Mouse (Mus musculus) large intestine, adult 2 months (tissue): Measurements from ENCODE around the gene Olfr1002. TPM values are rescaled to one million over a fixed set of nuclear protein-coding genes. Genes with fewer than 3 reads are reported as not detected.
"Not testable (repeated sequence)": the region's sequence is repeated elsewhere in the genome, so short reads cannot be mapped to it uniquely, and the experiment has no call there.

Experiments
- DNase-seq: peaks from one replicate; pipeline ENCODE4 v3.0.0-alpha.2; 2012; ENCODE audit warnings: low read depth, low spot score
- WGBS: fragments of 180-500 bp; shearing (Covaris S2); methylation state at CpG from one replicate; pipeline ENCODE4 v1.1.7; 2018; 5-methylcytosine and 5-hydroxymethylcytosine counted together
- polyA plus RNA-seq: library from polyadenylated mRNA; depleted of rRNA; stranded (reverse); fragments of >200 nt; gene quantifications from 2 replicates; pipeline ENCODE4 v1.2.3, GENCODE M21; 2012; rRNA removed

Olfr1002 gene
- not detected in 2 replicates for polyA plus RNA-seq

- no peak for DNase-seq
- WGBS: 84% methylated on average over 1 of the region's 1 CpGs
Measured at GRCm38 (mm10) chr2:85650604-85651003, at the start of gene Olfr1002. Gene Olfr1002, minus strand, starts transcription at chr2:85650704.

GRCm38 (mm10) chr2:85689131-85689530 lies 38.6 kb upstream of the Olfr1002 start, which contains the start of gene Olfr1008:
Gene Olfr1008, plus strand, starts transcription at chr2:85689431.
- DNase-seq: no peak

GRCm38 (mm10) chr2:85678667-85679066 lies 28.2 kb upstream of the Olfr1002 start, which contains the start of gene Olfr1006:
Gene Olfr1006, minus strand, starts transcription at chr2:85678767.
- no peak for DNase-seq

- not testable (repeated sequence) for DNase-seq
Measured at GRCm38 (mm10) chr2:85664355-85664754, 13.9 kb upstream of the Olfr1002 start, which contains the start of gene Olfr154. Gene Olfr154, minus strand, starts transcription at chr2:85664455.

GRCm38 (mm10) chr2:85611803-85612202 lies 38.7 kb downstream of the Olfr1002 start, which contains the start of gene Olfr1000:
Gene Olfr1000, minus strand, starts transcription at chr2:85611903.
- WGBS: 17% methylated on average over 1 of the region's 1 CpGs
- no peak for DNase-seq

Other genes with a start within 250 kb of the Olfr1002 start
- not detected in 2 replicates for gene Olfr992, start 241.2 kb downstream of the Olfr1002 start, polyA plus RNA-seq
- not detected in 2 replicates for gene Olfr993, start 235.8 kb downstream of the Olfr1002 start, polyA plus RNA-seq
- gene Olfr994, start 214.3 kb downstream of the Olfr1002 start, polyA plus RNA-seq: not detected in 2 replicates
- not detected in 2 replicates for gene Olfr995, start 207.1 kb downstream of the Olfr1002 start, polyA plus RNA-seq
- not detected in 2 replicates for gene 4833423E24Rik, start 131.7 kb downstream of the Olfr1002 start, polyA plus RNA-seq
- gene Olfr996, start 71.5 kb downstream of the Olfr1002 start, polyA plus RNA-seq: not detected in 2 replicates
- not detected in 2 replicates for gene Olfr998, start 61.8 kb downstream of the Olfr1002 start, polyA plus RNA-seq
- not detected in 2 replicates for gene Olfr1000, start 38.8 kb downstream of the Olfr1002 start, polyA plus RNA-seq
- gene Olfr154, start 13.8 kb upstream of the Olfr1002 start, polyA plus RNA-seq: not detected in 2 replicates
- not detected in 2 replicates for gene Olfr1006, start 28.1 kb upstream of the Olfr1002 start, polyA plus RNA-seq
- not detected in 2 replicates for gene Olfr1008, start 38.7 kb upstream of the Olfr1002 start, polyA plus RNA-seq
- gene Olfr1009, start 64.7 kb upstream of the Olfr1002 start, polyA plus RNA-seq: not detected in 2 replicates
- gene Olfr1012, start 112.1 kb upstream of the Olfr1002 start, polyA plus RNA-seq: not detected in 2 replicates
- not detected in 2 replicates for gene Olfr1013, start 116.4 kb upstream of the Olfr1002 start, polyA plus RNA-seq
- not detected in 2 replicates for gene Olfr1014, start 122.0 kb upstream of the Olfr1002 start, polyA plus RNA-seq
- gene Olfr1015, start 131.3 kb upstream of the Olfr1002 start, polyA plus RNA-seq: not detected in 2 replicates
- not detected in 2 replicates for gene Olfr1016, start 151.8 kb upstream of the Olfr1002 start, polyA plus RNA-seq
- gene Olfr1018, start 167.8 kb upstream of the Olfr1002 start, polyA plus RNA-seq: not detected in 2 replicates
- gene Olfr1019, start 194.8 kb upstream of the Olfr1002 start, polyA plus RNA-seq: not detected in 2 replicates
- not detected in 2 replicates for gene Olfr1020, start 196.3 kb upstream of the Olfr1002 start, polyA plus RNA-seq
- gene Olfr1022, start 217.9 kb upstream of the Olfr1002 start, polyA plus RNA-seq: not detected in 2 replicates
- not detected in 2 replicates for gene Olfr1023, start 234.9 kb upstream of the Olfr1002 start, polyA plus RNA-seq